Mouse (Mus musculus): ENCODE measurements at regions not wholly inside any gene's neighbourhood (a gene's known extent, or its start where the extent isn't known, plus 50 kb on each side); places are given as distances from the start of the nearest gene placed in this dataset.

DNA sequence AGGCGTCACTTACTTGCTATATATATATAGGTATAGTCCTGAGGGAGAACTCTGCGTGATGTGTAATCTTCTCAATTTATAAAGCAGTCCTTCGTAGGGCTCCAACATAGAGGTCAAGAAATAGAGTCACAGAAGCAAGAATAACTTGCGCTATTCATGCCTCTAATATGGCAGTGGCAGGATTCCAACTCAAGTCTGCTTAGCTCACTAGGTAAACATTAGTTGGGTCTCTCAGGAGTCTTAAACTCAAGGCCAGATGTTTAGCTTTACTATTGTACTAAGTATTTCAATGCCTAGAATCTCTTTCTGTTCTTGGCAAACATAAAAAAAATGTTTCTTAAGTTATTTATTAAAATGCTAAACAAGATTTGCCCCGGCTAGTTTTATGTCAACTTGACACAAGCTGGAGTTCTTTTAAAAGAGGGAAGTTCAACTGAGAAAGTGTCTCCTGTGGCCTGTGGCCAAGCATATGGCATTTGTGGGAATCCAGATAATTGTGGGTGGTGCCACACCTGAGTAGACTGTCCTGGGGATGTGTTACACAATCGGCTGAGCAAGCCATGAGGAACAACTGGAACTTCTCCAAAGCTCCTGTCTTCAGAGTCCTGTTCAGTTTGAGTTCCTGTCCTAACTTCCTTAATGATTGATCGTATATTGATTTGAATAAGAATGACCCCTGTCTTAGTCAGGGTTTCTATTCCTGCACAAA lies 220.9 kb downstream of the Pten start:
- no peak for TF ChIP-seq CTCF (IDR thresholded peaks at IDR 0.05; ENCODE audit: low read depth, low read length)
- TF ChIP-seq EP300 (IDR thresholded peaks at IDR 0.05; ENCODE audit: insufficient read depth, low read depth, low read length): no peak
- no peak for TF ChIP-seq POLR2A (IDR thresholded peaks at IDR 0.05; ENCODE audit: insufficient read depth, low read length)
- no peak overlapping the region for H3K27ac ChIP-seq (ENCODE audit: insufficient read depth, low read length)
- H3K9me3 ChIP-seq (replicated peaks; ENCODE audit: control insufficient read depth, insufficient read depth, low read length, poor library complexity, severe bottlenecking): no peaks in the 10 kb centered on the region
- H3K36me3 ChIP-seq (ENCODE audit: control insufficient read depth, insufficient read depth, low read length, poor library complexity, severe bottlenecking): no peaks in the 10 kb centered on the region
- H3K4me1 ChIP-seq (ENCODE audit: control insufficient read depth, insufficient read depth, low read length): no peaks in the 10 kb centered on the region
- H3K9ac ChIP-seq (ENCODE audit: low read depth, poor library complexity, severe bottlenecking): no peak overlapping the region
- H3K4me3 ChIP-seq (ENCODE audit: low read depth, low read length): no peak overlapping the region
- H3K27me3 ChIP-seq (ENCODE audit: control insufficient read depth, insufficient read depth, low read length, poor library complexity, severe bottlenecking): no peaks in the 10 kb centered on the region

DNA sequence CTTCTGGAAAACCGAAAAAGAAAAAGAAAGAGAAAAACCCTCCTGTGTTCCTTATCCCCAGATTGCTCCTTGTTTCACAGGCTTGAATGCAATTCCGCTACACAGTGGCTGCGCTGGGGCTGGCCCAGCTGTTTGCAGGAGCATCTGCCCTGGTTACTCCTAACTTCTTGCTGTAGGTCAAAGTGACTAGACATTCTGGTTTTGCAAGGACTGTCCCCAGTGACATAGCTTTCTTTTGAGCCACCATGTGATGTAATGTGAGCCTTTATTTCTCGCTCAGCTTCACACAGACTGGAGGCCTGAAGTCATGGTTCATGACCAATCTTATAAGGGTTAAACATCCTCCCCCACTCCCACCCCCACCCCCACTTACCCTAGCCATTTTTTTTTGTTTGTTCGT lies 222.8 kb downstream of the Pten start:
- Histone ChIP-seq H3K9me3 (replicated peaks; ENCODE audit: control insufficient read depth, insufficient read depth, low read length, poor library complexity, severe bottlenecking) (no peaks in the 10 kb centered on the region), H3K4me1 (ENCODE audit: control insufficient read depth, insufficient read depth, low read length) (no peaks in the 10 kb centered on the region), H3K27ac (ENCODE audit: insufficient read depth, low read length) (no peak overlapping the region), H3K9ac (ENCODE audit: low read depth, poor library complexity, severe bottlenecking) (no peak overlapping the region), H3K4me3 (ENCODE audit: low read depth, low read length) (no peak overlapping the region), H3K27me3 (ENCODE audit: control insufficient read depth, insufficient read depth, low read length, poor library complexity, severe bottlenecking) (no peaks in the 10 kb centered on the region), H3K36me3 (ENCODE audit: control insufficient read depth, insufficient read depth, low read length, poor library complexity, severe bottlenecking) (no peaks in the 10 kb centered on the region)
- no peak for TF ChIP-seq CTCF (IDR thresholded peaks at IDR 0.05; ENCODE audit: low read depth, low read length)
- no peak for TF ChIP-seq POLR2A (IDR thresholded peaks at IDR 0.05; ENCODE audit: insufficient read depth, low read length)
- no peak for TF ChIP-seq EP300 (IDR thresholded peaks at IDR 0.05; ENCODE audit: insufficient read depth, low read depth, low read length)

- Histone ChIP-seq H3K9me3 (replicated peaks; ENCODE audit: control insufficient read depth, insufficient read depth, low read length, poor library complexity, severe bottlenecking) (no peaks in the 10 kb centered on the region), H3K4me1 (ENCODE audit: control insufficient read depth, insufficient read depth, low read length) (no peaks in the 10 kb centered on the region), H3K27me3 (ENCODE audit: control insufficient read depth, insufficient read depth, low read length, poor library complexity, severe bottlenecking) (no peaks in the 10 kb centered on the region; the same call in 1 of the 2 replicates), H3K36me3 (ENCODE audit: control insufficient read depth, insufficient read depth, low read length, poor library complexity, severe bottlenecking) (no peaks in the 10 kb centered on the region), H3K4me3 (ENCODE audit: low read depth, low read length) (no peak overlapping the region), H3K27ac (ENCODE audit: insufficient read depth, low read length) (no peak overlapping the region), H3K9ac (ENCODE audit: low read depth, poor library complexity, severe bottlenecking) (no peak overlapping the region)
- no peak for TF ChIP-seq POLR2A (IDR thresholded peaks at IDR 0.05; ENCODE audit: insufficient read depth, low read length)
- TF ChIP-seq CTCF (IDR thresholded peaks at IDR 0.05; ENCODE audit: low read depth, low read length): no peak
Measured at GRCm38 (mm10) chr19:32988713-32989112, 231.4 kb downstream of the Pten start.

- H3K27me3 ChIP-seq (ENCODE audit: control insufficient read depth, insufficient read depth, low read length, poor library complexity, severe bottlenecking): no peaks in the 10 kb centered on the region; the same call in none of the 2 replicates
- no peak for TF ChIP-seq CTCF (IDR thresholded peaks at IDR 0.05; ENCODE audit: low read depth, low read length)
- no peak for TF ChIP-seq EP300 (IDR thresholded peaks at IDR 0.05; ENCODE audit: insufficient read depth, low read depth, low read length)
- no peak for TF ChIP-seq POLR2A (IDR thresholded peaks at IDR 0.05; ENCODE audit: insufficient read depth, low read length)
- H3K36me3 ChIP-seq (ENCODE audit: control insufficient read depth, insufficient read depth, low read length, poor library complexity, severe bottlenecking): no peaks in the 10 kb centered on the region
- H3K9ac ChIP-seq (ENCODE audit: low read depth, poor library complexity, severe bottlenecking): no peak overlapping the region
- H3K4me1 ChIP-seq (ENCODE audit: control insufficient read depth, insufficient read depth, low read length): no peaks in the 10 kb centered on the region
- no peak overlapping the region for H3K27ac ChIP-seq (ENCODE audit: insufficient read depth, low read length)
- H3K4me3 ChIP-seq (ENCODE audit: low read depth, low read length): no peak overlapping the region
- H3K9me3 ChIP-seq (replicated peaks; ENCODE audit: control insufficient read depth, insufficient read depth, low read length, poor library complexity, severe bottlenecking): no peaks in the 10 kb centered on the region
Measured at GRCm38 (mm10) chr19:32989346-32989745, 232.0 kb downstream of the Pten start.

DNA sequence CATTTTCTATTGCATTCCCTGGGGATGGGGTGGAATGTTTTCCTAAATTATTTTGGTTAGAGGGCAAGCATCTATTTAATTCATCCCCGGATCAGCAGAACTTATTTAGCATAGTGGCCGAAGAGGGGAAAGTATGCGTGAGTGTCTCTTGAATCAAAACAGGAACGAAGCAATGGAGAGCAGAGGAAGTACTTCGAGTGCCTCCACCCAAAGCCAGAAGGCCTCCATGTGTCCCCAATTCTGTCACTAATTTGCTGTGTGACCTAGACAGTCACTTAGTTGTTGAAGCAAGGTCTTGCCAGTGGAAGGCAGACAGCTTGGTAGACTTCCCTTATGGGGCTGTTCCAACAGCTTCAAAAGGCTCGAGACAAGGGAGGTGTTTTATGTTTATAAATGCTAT lies 233.3 kb downstream of the Pten start:
- no peak overlapping the region for H3K9ac ChIP-seq (ENCODE audit: low read depth, poor library complexity, severe bottlenecking)
- H3K4me3 ChIP-seq (ENCODE audit: low read depth, low read length): no peak overlapping the region
- no peaks in the 10 kb centered on the region for H3K4me1 ChIP-seq (ENCODE audit: control insufficient read depth, insufficient read depth, low read length)
- TF ChIP-seq EP300 (IDR thresholded peaks at IDR 0.05; ENCODE audit: insufficient read depth, low read depth, low read length): no peak
- no peak for TF ChIP-seq CTCF (IDR thresholded peaks at IDR 0.05; ENCODE audit: low read depth, low read length)
- TF ChIP-seq POLR2A (IDR thresholded peaks at IDR 0.05; ENCODE audit: insufficient read depth, low read length): no peak
- no peak overlapping the region for H3K27ac ChIP-seq (ENCODE audit: insufficient read depth, low read length)
- no peaks in the 10 kb centered on the region; the same call in none of the 2 replicates for H3K27me3 ChIP-seq (ENCODE audit: control insufficient read depth, insufficient read depth, low read length, poor library complexity, severe bottlenecking)
- H3K36me3 ChIP-seq (ENCODE audit: control insufficient read depth, insufficient read depth, low read length, poor library complexity, severe bottlenecking): no peaks in the 10 kb centered on the region
- H3K9me3 ChIP-seq (replicated peaks; ENCODE audit: control insufficient read depth, insufficient read depth, low read length, poor library complexity, severe bottlenecking): no peaks in the 10 kb centered on the region

DNA sequence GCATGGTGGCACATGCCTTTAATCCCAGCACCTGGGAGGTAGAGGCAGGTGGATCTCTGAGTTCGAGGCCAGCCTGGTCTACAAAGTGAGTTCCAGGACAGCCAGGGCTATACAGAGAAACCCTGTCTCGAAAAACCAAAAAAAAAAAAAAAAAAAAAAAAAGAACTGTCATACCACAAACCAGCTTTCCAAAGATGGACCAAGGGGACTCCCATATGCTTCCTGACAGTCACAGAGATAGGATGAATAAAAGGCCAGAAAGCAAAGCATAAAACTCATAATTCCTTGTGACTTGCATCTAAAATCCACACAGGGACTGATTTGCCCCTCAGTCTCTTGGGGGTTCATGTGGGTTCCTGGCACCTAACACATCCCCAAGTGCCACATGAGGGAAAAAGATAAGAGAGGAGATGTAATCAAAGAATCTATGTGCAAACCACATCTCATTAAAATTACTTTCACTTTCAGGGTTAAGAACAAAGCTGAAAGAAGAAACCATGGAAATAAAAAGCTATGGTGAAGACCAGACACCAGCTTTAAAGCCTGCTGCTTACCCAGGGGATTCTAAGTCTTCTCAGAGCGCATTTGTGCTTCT lies 241.4 kb downstream of the Pten start:
- Histone ChIP-seq H3K9me3 (replicated peaks; ENCODE audit: control insufficient read depth, insufficient read depth, low read length, poor library complexity, severe bottlenecking) (no peaks in the 10 kb centered on the region), H3K27ac (ENCODE audit: insufficient read depth, low read length) (no peak overlapping the region), H3K4me3 (ENCODE audit: low read depth, low read length) (no peak overlapping the region), H3K9ac (ENCODE audit: low read depth, poor library complexity, severe bottlenecking) (no peak overlapping the region), H3K36me3 (ENCODE audit: control insufficient read depth, insufficient read depth, low read length, poor library complexity, severe bottlenecking) (no peaks in the 10 kb centered on the region), H3K27me3 (ENCODE audit: control insufficient read depth, insufficient read depth, low read length, poor library complexity, severe bottlenecking) (no peaks in the 10 kb centered on the region; the same call in 1 of the 2 replicates), H3K4me1 (ENCODE audit: control insufficient read depth, insufficient read depth, low read length) (no peaks in the 10 kb centered on the region)
- TF ChIP-seq EP300 (IDR thresholded peaks at IDR 0.05; ENCODE audit: insufficient read depth, low read depth, low read length) (no peak), CTCF (IDR thresholded peaks at IDR 0.05; ENCODE audit: low read depth, low read length) (no peak), POLR2A (IDR thresholded peaks at IDR 0.05; ENCODE audit: insufficient read depth, low read length) (no peak)

All from ES-Bruce4 (cell line).